Mouse (Mus musculus): ENCODE results near the gene Wwox. TPM values are rescaled to one million over a fixed set of nuclear protein-coding genes. Genes with fewer than 3 reads are reported as not detected.

Wwox gene
- polyA plus RNA-seq, 1 experiment from 2014 or later: 3.5 TPM

DNA sequence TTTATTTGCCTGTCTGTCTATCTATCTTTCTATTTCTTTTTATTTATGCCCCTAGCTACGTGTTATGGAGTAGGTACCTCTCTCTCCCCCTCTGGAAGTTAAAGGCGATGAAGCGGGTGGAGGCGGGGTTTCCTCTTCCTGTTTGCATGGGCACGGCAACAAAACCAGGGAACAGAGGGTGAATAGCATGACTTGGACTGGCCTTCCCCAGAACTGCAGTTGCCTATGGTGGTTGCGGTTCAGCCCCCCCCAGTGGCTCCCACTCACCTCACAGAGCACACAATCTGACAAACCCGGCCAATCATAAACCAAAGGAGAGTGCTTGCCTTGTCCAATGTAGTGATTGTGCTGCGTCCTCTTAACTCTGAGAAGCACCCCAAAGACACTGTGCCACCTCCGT lies 671.0 kb downstream of the Wwox start:
- H3K4me2 ChIP-seq (ENCODE audit: low read depth, low read length): no peak overlapping the region
- WGBS (ENCODE audit: insufficient replicate concordance): 29% methylated on average over 9 of the region's 9 CpGs
- H3K4me3 ChIP-seq (ENCODE audit: low read depth, low read length): no peak overlapping the region
- no peaks in the 10 kb centered on the region for H3K36me3 ChIP-seq (ENCODE audit: control insufficient read depth, insufficient read depth)
- ATAC-seq (ENCODE audit: low read depth): no peak
- no peaks in the 10 kb centered on the region for H3K4me1 ChIP-seq (ENCODE audit: control insufficient read depth, low read depth, low read length)
- H3K9ac ChIP-seq (ENCODE audit: low read depth, low read length): no peak overlapping the region
- H3K27me3 ChIP-seq (ENCODE audit: control insufficient read depth, insufficient read depth, low read depth, low read length): no peaks in the 10 kb centered on the region
- no peaks in the 10 kb centered on the region for H3K9me3 ChIP-seq (replicated peaks; ENCODE audit: control insufficient read depth, low read length)
- H3K27ac ChIP-seq (ENCODE audit: low read length): no peak overlapping the region

DNA sequence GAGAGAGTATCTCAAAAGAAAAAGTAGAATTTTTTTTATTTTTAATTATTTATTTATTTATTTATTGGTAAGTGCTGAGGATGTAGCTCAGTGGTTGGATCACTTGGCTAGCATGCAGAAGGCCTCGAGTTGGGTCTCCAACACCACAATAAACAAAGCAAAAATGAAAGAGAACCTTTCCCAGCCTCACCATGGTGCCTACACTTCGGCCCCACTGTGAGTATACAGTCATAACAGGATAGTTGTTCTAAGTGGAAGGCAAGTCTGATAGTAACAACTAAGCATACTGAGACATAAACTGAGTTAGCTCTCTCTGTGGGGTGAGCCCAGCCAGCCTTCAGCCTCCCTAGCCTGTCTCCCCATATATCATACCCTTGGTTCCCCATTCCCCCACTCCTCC lies 672.6 kb downstream of the Wwox start:
- WGBS (ENCODE audit: insufficient replicate concordance): 60% methylated on average over 2 of the region's 2 CpGs
- Histone ChIP-seq H3K9ac (ENCODE audit: low read depth, low read length) (no peak overlapping the region), H3K4me2 (ENCODE audit: low read depth, low read length) (no peak overlapping the region), H3K9me3 (replicated peaks; ENCODE audit: control insufficient read depth, low read length) (no peaks in the 10 kb centered on the region), H3K27me3 (ENCODE audit: control insufficient read depth, insufficient read depth, low read depth, low read length) (no peaks in the 10 kb centered on the region), H3K4me1 (ENCODE audit: control insufficient read depth, low read depth, low read length) (no peaks in the 10 kb centered on the region), H3K27ac (ENCODE audit: low read length) (no peak overlapping the region), H3K36me3 (ENCODE audit: control insufficient read depth, insufficient read depth) (no peaks in the 10 kb centered on the region), H3K4me3 (ENCODE audit: low read depth, low read length) (no peak overlapping the region)
- no peak for ATAC-seq (ENCODE audit: low read depth)

GRCm38 (mm10) chr8:115114498-115114897 lies 675.0 kb downstream of the Wwox start:
- H3K9ac ChIP-seq (ENCODE audit: low read depth, low read length): no peak overlapping the region
- H3K27me3 ChIP-seq (ENCODE audit: control insufficient read depth, insufficient read depth, low read depth, low read length): no peaks in the 10 kb centered on the region
- ATAC-seq (ENCODE audit: low read depth): no peak
- 54% methylated on average over 6 of the region's 6 CpGs for WGBS (ENCODE audit: insufficient replicate concordance)
- no peaks in the 10 kb centered on the region for H3K4me1 ChIP-seq (ENCODE audit: control insufficient read depth, low read depth, low read length)
- H3K27ac ChIP-seq (ENCODE audit: low read length): no peak overlapping the region
- H3K36me3 ChIP-seq (ENCODE audit: control insufficient read depth, insufficient read depth): no peaks in the 10 kb centered on the region
- no peaks in the 10 kb centered on the region for H3K9me3 ChIP-seq (replicated peaks; ENCODE audit: control insufficient read depth, low read length)
- no peak overlapping the region for H3K4me3 ChIP-seq (ENCODE audit: low read depth, low read length)
- no peak overlapping the region for H3K4me2 ChIP-seq (ENCODE audit: low read depth, low read length)

GRCm38 (mm10) chr8:115126081-115126480 lies 686.6 kb downstream of the Wwox start:
- H3K4me3 ChIP-seq (ENCODE audit: low read depth, low read length): no peak overlapping the region
- 69% methylated on average over 7 of the region's 7 CpGs for WGBS (ENCODE audit: insufficient replicate concordance)
- no peaks in the 10 kb centered on the region for H3K9me3 ChIP-seq (replicated peaks; ENCODE audit: control insufficient read depth, low read length)
- no peaks in the 10 kb centered on the region for H3K4me1 ChIP-seq (ENCODE audit: control insufficient read depth, low read depth, low read length)
- no peak overlapping the region for H3K9ac ChIP-seq (ENCODE audit: low read depth, low read length)
- H3K27ac ChIP-seq (ENCODE audit: low read length): no peak overlapping the region
- H3K4me2 ChIP-seq (ENCODE audit: low read depth, low read length): no peak overlapping the region
- ATAC-seq (ENCODE audit: low read depth): no peak
- H3K36me3 ChIP-seq (ENCODE audit: control insufficient read depth, insufficient read depth): no peaks in the 10 kb centered on the region
- no peaks in the 10 kb centered on the region for H3K27me3 ChIP-seq (ENCODE audit: control insufficient read depth, insufficient read depth, low read depth, low read length)

DNA sequence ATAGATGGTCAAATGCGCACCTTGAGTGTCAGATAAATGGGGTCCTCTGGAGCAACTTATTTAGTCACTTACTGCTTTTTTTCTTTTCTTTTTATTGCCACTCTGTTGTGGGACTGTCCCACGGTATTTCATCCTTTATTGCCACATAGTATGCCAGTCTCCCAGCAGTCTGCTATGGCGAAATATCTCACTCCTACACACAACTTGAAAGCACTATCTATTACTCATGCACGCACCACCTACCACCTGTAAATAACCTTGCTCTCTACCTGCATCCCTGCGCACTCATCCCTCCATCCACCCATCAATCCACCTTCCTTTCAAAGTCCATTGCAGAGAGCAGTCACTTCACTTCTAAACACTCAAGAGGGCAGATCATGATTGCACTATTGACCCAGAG lies 687.2 kb downstream of the Wwox start:
- Histone ChIP-seq H3K9me3 (replicated peaks; ENCODE audit: control insufficient read depth, low read length) (no peaks in the 10 kb centered on the region), H3K4me3 (ENCODE audit: low read depth, low read length) (no peak overlapping the region), H3K27ac (ENCODE audit: low read length) (no peak overlapping the region), H3K4me2 (ENCODE audit: low read depth, low read length) (no peak overlapping the region), H3K27me3 (ENCODE audit: control insufficient read depth, insufficient read depth, low read depth, low read length) (no peaks in the 10 kb centered on the region), H3K9ac (ENCODE audit: low read depth, low read length) (no peak overlapping the region), H3K4me1 (ENCODE audit: control insufficient read depth, low read depth, low read length) (no peaks in the 10 kb centered on the region), H3K36me3 (ENCODE audit: control insufficient read depth, insufficient read depth) (no peaks in the 10 kb centered on the region)
- no peak for ATAC-seq (ENCODE audit: low read depth)
- 70% methylated on average over 5 of the region's 5 CpGs for WGBS (ENCODE audit: insufficient replicate concordance)

GRCm38 (mm10) chr8:115129307-115129706 lies 689.9 kb downstream of the Wwox start:
- 68% methylated on average over 4 of the region's 4 CpGs for WGBS (ENCODE audit: insufficient replicate concordance)
- no peak overlapping the region for H3K4me2 ChIP-seq (ENCODE audit: low read depth, low read length)
- ATAC-seq (ENCODE audit: low read depth): no peak
- H3K27me3 ChIP-seq (ENCODE audit: control insufficient read depth, insufficient read depth, low read depth, low read length): no peaks in the 10 kb centered on the region
- no peak overlapping the region for H3K9ac ChIP-seq (ENCODE audit: low read depth, low read length)
- no peak overlapping the region for H3K27ac ChIP-seq (ENCODE audit: low read length)
- H3K4me1 ChIP-seq (ENCODE audit: control insufficient read depth, low read depth, low read length): no peaks in the 10 kb centered on the region
- H3K4me3 ChIP-seq (ENCODE audit: low read depth, low read length): no peak overlapping the region
- H3K9me3 ChIP-seq (replicated peaks; ENCODE audit: control insufficient read depth, low read length): no peaks in the 10 kb centered on the region
- H3K36me3 ChIP-seq (ENCODE audit: control insufficient read depth, insufficient read depth): no peaks in the 10 kb centered on the region

GRCm38 (mm10) chr8:115133119-115133518 lies 693.7 kb downstream of the Wwox start:
- Histone ChIP-seq H3K9me3 (replicated peaks; ENCODE audit: control insufficient read depth, low read length) (no peaks in the 10 kb centered on the region), H3K27me3 (ENCODE audit: control insufficient read depth, insufficient read depth, low read depth, low read length) (no peaks in the 10 kb centered on the region), H3K4me2 (ENCODE audit: low read depth, low read length) (no peak overlapping the region), H3K4me1 (ENCODE audit: control insufficient read depth, low read depth, low read length) (no peaks in the 10 kb centered on the region), H3K36me3 (ENCODE audit: control insufficient read depth, insufficient read depth) (no peaks in the 10 kb centered on the region), H3K4me3 (ENCODE audit: low read depth, low read length) (no peak overlapping the region), H3K27ac (ENCODE audit: low read length) (no peak overlapping the region), H3K9ac (ENCODE audit: low read depth, low read length) (no peak overlapping the region)
- no peak for ATAC-seq (ENCODE audit: low read depth)
- 47% methylated on average over 17 of the region's 17 CpGs for WGBS (ENCODE audit: insufficient replicate concordance)

- H3K27me3 ChIP-seq (ENCODE audit: control insufficient read depth, insufficient read depth, low read depth, low read length): no peaks in the 10 kb centered on the region
- no peak overlapping the region for H3K9ac ChIP-seq (ENCODE audit: low read depth, low read length)
- ATAC-seq (ENCODE audit: low read depth): no peak
- H3K4me1 ChIP-seq (ENCODE audit: control insufficient read depth, low read depth, low read length): no peaks in the 10 kb centered on the region
- H3K4me2 ChIP-seq (ENCODE audit: low read depth, low read length): no peak overlapping the region
- no peak overlapping the region for H3K27ac ChIP-seq (ENCODE audit: low read length)
- 42% methylated on average over 7 of the region's 7 CpGs for WGBS (ENCODE audit: insufficient replicate concordance)
- H3K36me3 ChIP-seq (ENCODE audit: control insufficient read depth, insufficient read depth): no peaks in the 10 kb centered on the region
- no peak overlapping the region for H3K4me3 ChIP-seq (ENCODE audit: low read depth, low read length)
- no peaks in the 10 kb centered on the region for H3K9me3 ChIP-seq (replicated peaks; ENCODE audit: control insufficient read depth, low read length)
Measured at GRCm38 (mm10) chr8:115133711-115134218, 694.3 kb downstream of the Wwox start.

- Histone ChIP-seq H3K9ac (ENCODE audit: low read depth, low read length) (no peak overlapping the region), H3K9me3 (replicated peaks; ENCODE audit: control insufficient read depth, low read length) (no peaks in the 10 kb centered on the region), H3K4me1 (ENCODE audit: control insufficient read depth, low read depth, low read length) (no peaks in the 10 kb centered on the region), H3K27ac (ENCODE audit: low read length) (no peak overlapping the region), H3K36me3 (ENCODE audit: control insufficient read depth, insufficient read depth) (no peaks in the 10 kb centered on the region), H3K4me3 (ENCODE audit: low read depth, low read length) (no peak overlapping the region), H3K27me3 (ENCODE audit: control insufficient read depth, insufficient read depth, low read depth, low read length) (no peaks in the 10 kb centered on the region), H3K4me2 (ENCODE audit: low read depth, low read length) (no peak overlapping the region)
- WGBS (ENCODE audit: insufficient replicate concordance): 65% methylated on average over 10 of the region's 10 CpGs
- ATAC-seq (ENCODE audit: low read depth): no peak
Measured at GRCm38 (mm10) chr8:115136888-115137287, 697.4 kb downstream of the Wwox start.
